Mouse (Mus musculus): Measurements from ENCODE around the gene Polg2. TPM values are rescaled to one million over a fixed set of nuclear protein-coding genes. Genes with fewer than 3 reads are reported as not detected.
"Not testable (repeated sequence)": the region's sequence is repeated elsewhere in the genome, so short reads cannot be mapped to it uniquely, and the experiment has no call there.

The Polg2 gene
- polyA plus RNA-seq, 1 experiment from 2014 or later: 10.1 TPM

GRCm38 (mm10) chr11:106787131-106788025 lies 8.0 kb upstream of the Polg2 start:
- no peaks in the 10 kb centered on the region for H3K9me3 ChIP-seq
- peak overlapping the region; percentile 82 for H3K4me3 ChIP-seq
- under 1% methylated on average over 65 of the region's 65 CpGs for whole genome bisulfite sequencing
- peak; percentile 80 for DNase-seq (ENCODE audit: extremely low spot score, low spot score)
- no peaks in the 10 kb centered on the region for H3K27me3 ChIP-seq (ENCODE audit: poor library complexity, severe bottlenecking)
- peaks cover 61% of the 10 kb centered on the region for H3K36me3 ChIP-seq (replicated peaks)
- H3K27ac ChIP-seq: peak overlapping the region; percentile 99
- H3K4me1 ChIP-seq: peaks cover 28% of the 10 kb centered on the region

- peaks cover 77% of the 10 kb centered on the region for H3K36me3 ChIP-seq (replicated peaks)
- H3K4me3 ChIP-seq: no peak overlapping the region
Measured at GRCm38 (mm10) chr11:106785043-106785442, 5.7 kb upstream of the Polg2 start.

GRCm38 (mm10) chr11:106784476-106784875 lies 5.1 kb upstream of the Polg2 start:
- Histone ChIP-seq H3K9me3 (no peaks in the 10 kb centered on the region), H3K36me3 (replicated peaks) (peaks cover 78% of the 10 kb centered on the region), H3K4me3 (no peak overlapping the region), H3K27me3 (ENCODE audit: poor library complexity, severe bottlenecking) (no peaks in the 10 kb centered on the region), H3K4me1 (peaks cover 24% of the 10 kb centered on the region), H3K27ac (no peak overlapping the region)
- 91% methylated on average over 2 of the region's 2 CpGs for WGBS
- DNase-seq (ENCODE audit: extremely low spot score, low spot score): no peak

More at GRCm38 (mm10) chr11:106785043-106785442, 5.7 kb upstream of the Polg2 start:
- no peak overlapping the region for H3K27ac ChIP-seq
- WGBS: 84% methylated on average over 1 of the region's 1 CpGs
- H3K27me3 ChIP-seq (ENCODE audit: poor library complexity, severe bottlenecking): no peaks in the 10 kb centered on the region
- no peak for DNase-seq (ENCODE audit: extremely low spot score, low spot score)
- peaks cover 23% of the 10 kb centered on the region for H3K4me1 ChIP-seq
- no peaks in the 10 kb centered on the region for H3K9me3 ChIP-seq

GRCm38 (mm10) chr11:106782841-106783764 lies 3.8 kb upstream of the Polg2 start:
- 86% methylated on average over 9 of the region's 9 CpGs for WGBS
- Histone ChIP-seq H3K36me3 (replicated peaks) (peaks cover 78% of the 10 kb centered on the region), H3K4me1 (peaks cover 34% of the 10 kb centered on the region), H3K4me3 (no peak overlapping the region), H3K9me3 (no peaks in the 10 kb centered on the region), H3K27me3 (ENCODE audit: poor library complexity, severe bottlenecking) (no peaks in the 10 kb centered on the region), H3K27ac (no peak overlapping the region)
- DNase-seq (ENCODE audit: extremely low spot score, low spot score): no peak

- not testable (repeated sequence) for DNase-seq (ENCODE audit: extremely low spot score, low spot score); H3K4me3 ChIP-seq; H3K27me3 ChIP-seq (ENCODE audit: poor library complexity, severe bottlenecking); H3K27ac ChIP-seq; H3K9me3 ChIP-seq
- peaks cover 77% of the 10 kb centered on the region for H3K36me3 ChIP-seq (replicated peaks)
- WGBS: 92% methylated on average over 7 of the region's 7 CpGs
- peaks cover 41% of the 10 kb centered on the region for H3K4me1 ChIP-seq
Measured at GRCm38 (mm10) chr11:106782271-106782670, 2.9 kb upstream of the Polg2 start.

GRCm38 (mm10) chr11:106780590-106781220 lies 1.4 kb upstream of the Polg2 start:
- Histone ChIP-seq H3K9me3 (no peaks in the 10 kb centered on the region), H3K27me3 (ENCODE audit: poor library complexity, severe bottlenecking) (no peaks in the 10 kb centered on the region), H3K4me3 (no peak overlapping the region; the same call in 1 of the 2 replicates), H3K27ac (no peak overlapping the region), H3K4me1 (peaks cover 29% of the 10 kb centered on the region), H3K36me3 (replicated peaks) (peaks cover 74% of the 10 kb centered on the region)
- 83% methylated on average over 6 of the region's 6 CpGs for WGBS
- no peak for DNase-seq (ENCODE audit: extremely low spot score, low spot score)

- Histone ChIP-seq H3K36me3 (replicated peaks) (peaks cover 74% of the 10 kb centered on the region), H3K27me3 (ENCODE audit: poor library complexity, severe bottlenecking) (no peaks in the 10 kb centered on the region), H3K4me3 (peak overlapping the region; percentile 93; the same call in 1 of the 2 replicates), H3K9me3 (no peaks in the 10 kb centered on the region), H3K27ac (no peak overlapping the region), H3K4me1 (peaks cover 25% of the 10 kb centered on the region)
- DNase-seq (ENCODE audit: extremely low spot score, low spot score): peak; percentile 18
- WGBS: 79% methylated on average over 4 of the region's 4 CpGs
Measured at GRCm38 (mm10) chr11:106780089-106780425, 720 bp upstream of the Polg2 start.

GRCm38 (mm10) chr11:106778589-106779387 lies 549 bp downstream of the Polg2 start:
- Histone ChIP-seq H3K9me3 (no peaks in the 10 kb centered on the region), H3K36me3 (replicated peaks) (peaks cover 74% of the 10 kb centered on the region), H3K27ac (peak overlapping the region; percentile 94), H3K4me3 (peak overlapping the region; percentile 93), H3K27me3 (ENCODE audit: poor library complexity, severe bottlenecking) (no peaks in the 10 kb centered on the region), H3K4me1 (peaks cover 25% of the 10 kb centered on the region)
- 4% methylated on average over 39 of the region's 39 CpGs for WGBS
- no peak for DNase-seq (ENCODE audit: extremely low spot score, low spot score)

GRCm38 (mm10) chr11:106778132-106778531 lies 1.2 kb downstream of the Polg2 start:
- Histone ChIP-seq H3K36me3 (replicated peaks) (peaks cover 74% of the 10 kb centered on the region), H3K4me3 (peak overlapping the region; percentile 93; the same call in 1 of the 2 replicates), H3K4me1 (peaks cover 25% of the 10 kb centered on the region), H3K27ac (no peak overlapping the region), H3K27me3 (ENCODE audit: poor library complexity, severe bottlenecking) (no peaks in the 10 kb centered on the region), H3K9me3 (no peaks in the 10 kb centered on the region)
- no peak for DNase-seq (ENCODE audit: extremely low spot score, low spot score)
- 93% methylated on average over 7 of the region's 7 CpGs for WGBS

GRCm38 (mm10) chr11:106777395-106777794 lies 1.9 kb downstream of the Polg2 start:
- Histone ChIP-seq H3K4me1 (peaks cover 25% of the 10 kb centered on the region), H3K4me3 (no peak overlapping the region; the same call in 1 of the 2 replicates), H3K36me3 (replicated peaks) (peaks cover 74% of the 10 kb centered on the region), H3K27ac (no peak overlapping the region), H3K9me3 (no peaks in the 10 kb centered on the region), H3K27me3 (ENCODE audit: poor library complexity, severe bottlenecking) (no peaks in the 10 kb centered on the region)
- WGBS: 97% methylated on average over 3 of the region's 3 CpGs
- DNase-seq (ENCODE audit: extremely low spot score, low spot score): no peak

- Histone ChIP-seq H3K9me3 (no peaks in the 10 kb centered on the region), H3K27me3 (ENCODE audit: poor library complexity, severe bottlenecking) (no peaks in the 10 kb centered on the region), H3K27ac (no peak overlapping the region), H3K4me3 (no peak overlapping the region), H3K36me3 (replicated peaks) (peaks cover 74% of the 10 kb centered on the region), H3K4me1 (peaks cover 25% of the 10 kb centered on the region)
- no peak for DNase-seq (ENCODE audit: extremely low spot score, low spot score)
- 97% methylated on average over 4 of the region's 4 CpGs for WGBS
Measured at GRCm38 (mm10) chr11:106776960-106777359, 2.4 kb downstream of the Polg2 start.

- DNase-seq (ENCODE audit: extremely low spot score, low spot score): no peak
- WGBS: 92% methylated on average over 9 of the region's 9 CpGs
- Histone ChIP-seq H3K27ac (no peak overlapping the region), H3K36me3 (replicated peaks) (peaks cover 92% of the 10 kb centered on the region), H3K4me1 (peaks cover 8% of the 10 kb centered on the region), H3K27me3 (ENCODE audit: poor library complexity, severe bottlenecking) (no peaks in the 10 kb centered on the region), H3K4me3 (no peak overlapping the region), H3K9me3 (no peaks in the 10 kb centered on the region; the same call in 1 of the 2 replicates)
Measured at GRCm38 (mm10) chr11:106773061-106773460, 6.3 kb downstream of the Polg2 start.

Measured in forebrain, embryonic 10.5 days (tissue).